Mouse (Mus musculus): Measurements from ENCODE around the gene Mcur1. TPM values are rescaled to one million over a fixed set of nuclear protein-coding genes. Genes with fewer than 3 reads are reported as not detected.

Mcur1 gene
- total RNA-seq, 2 experiments from 2014 or later, result 30.3 to 31.7 TPM

GRCm38 (mm10) chr13:43493725-43494124 is 66.3 kb downstream of the Mcur1 start:
- DNase-seq (ENCODE audit: low spot score), result no peak

DNA sequence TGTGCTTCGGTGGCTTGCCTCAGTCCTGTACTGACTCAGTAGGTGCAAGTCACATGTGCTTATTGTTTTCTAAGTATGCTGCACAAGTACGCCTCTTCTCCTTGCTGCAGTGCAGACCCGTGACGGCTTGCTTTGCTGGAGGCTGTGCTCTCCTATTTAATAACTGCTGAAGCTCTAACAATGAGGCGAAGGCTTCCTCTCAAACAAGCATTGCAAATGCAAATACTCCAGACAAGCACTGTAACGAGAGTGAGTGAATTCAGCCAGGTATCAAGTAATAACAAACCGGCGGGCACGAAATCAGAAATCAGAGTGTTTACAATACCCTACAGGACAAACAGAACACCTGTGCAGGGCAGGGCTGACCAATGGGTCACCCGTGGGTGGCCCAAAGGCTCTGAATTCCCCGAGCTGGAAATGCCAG is 66.9 kb downstream of the Mcur1 start:
- DNase-seq (ENCODE audit: low spot score), result no peak

Other genes starting within 250 kb of the Mcur1 start
- gene Sirt5, start 194.7 kb downstream of the Mcur1 start, total RNA-seq (2021), result 10 to 100 TPM; 17.1 to 22.1 TPM
- 100 to 1,000 TPM; 121 to 134 TPM for gene Nol7, start 161.8 kb downstream of the Mcur1 start, total RNA-seq (2021)
- gene Ranbp9, start 78.9 kb downstream of the Mcur1 start, total RNA-seq (2021), result 10 to 100 TPM; 41.3 to 42.2 TPM
- not detected for gene Rnf182, start 55.5 kb upstream of the Mcur1 start, total RNA-seq (2021)
- under 1 TPM; 0.32 to 0.76 TPM for gene Cd83, start 224.6 kb upstream of the Mcur1 start, total RNA-seq (2021)

All from gastrocnemius, adult 18-20 months (tissue).